Mouse (Mus musculus) gastrocnemius, adult 18-20 months (tissue): ENCODE measurements around the gene Apoc1. TPM values are rescaled to one million over a fixed set of nuclear protein-coding genes. Genes with fewer than 3 reads are reported as not detected.
A peak's percentile ranks its signal among the peaks of the same experiment; 100 is the strongest.
"Not testable (repeated sequence)": the region's sequence is repeated elsewhere in the genome, so short reads cannot be mapped to it uniquely, and the experiment has no call there.

Source experiments
- DNase-seq: peaks from one replicate; pipeline ENCODE4 v3.0.0; 2021; ENCODE audit warnings: low spot score
- total RNA-seq, 2 experiments: library from RNA; stranded (reverse); gene quantifications; 2 replicates each; pipeline ENCODE4 v1.2.3; 2021

Gene Apoc1
- total RNA-seq, 2 experiments from 2014 or later: 0.84 to 4.3 TPM

- DNase-seq: no peak
Measured at GRCm38 (mm10) chr7:19705271-19705670, 12.8 kb upstream of the Apoc1 start.

- DNase-seq: no peak
Measured at GRCm38 (mm10) chr7:19704475-19704874, 12.0 kb upstream of the Apoc1 start.

- no peak for DNase-seq
Measured at GRCm38 (mm10) chr7:19702859-19703555, 10.5 kb upstream of the Apoc1 start.

GRCm38 (mm10) chr7:19701069-19701761, 8.8 kb upstream of the Apoc1 start:
- peak; percentile 61 for DNase-seq

- DNase-seq: no peak
Measured at GRCm38 (mm10) chr7:19700299-19701068, 8.0 kb upstream of the Apoc1 start.

GRCm38 (mm10) chr7:19699827-19700148, 7.3 kb upstream of the Apoc1 start:
- no peak for DNase-seq

- peak; percentile 35 for DNase-seq
Measured at GRCm38 (mm10) chr7:19698907-19699826, 6.7 kb upstream of the Apoc1 start, which contains the start of gene Apoe. Gene Apoe (minus strand): TSS chr7:19699188.

GRCm38 (mm10) chr7:19697949-19698906, 5.8 kb upstream of the Apoc1 start:
- DNase-seq: no peak

DNA sequence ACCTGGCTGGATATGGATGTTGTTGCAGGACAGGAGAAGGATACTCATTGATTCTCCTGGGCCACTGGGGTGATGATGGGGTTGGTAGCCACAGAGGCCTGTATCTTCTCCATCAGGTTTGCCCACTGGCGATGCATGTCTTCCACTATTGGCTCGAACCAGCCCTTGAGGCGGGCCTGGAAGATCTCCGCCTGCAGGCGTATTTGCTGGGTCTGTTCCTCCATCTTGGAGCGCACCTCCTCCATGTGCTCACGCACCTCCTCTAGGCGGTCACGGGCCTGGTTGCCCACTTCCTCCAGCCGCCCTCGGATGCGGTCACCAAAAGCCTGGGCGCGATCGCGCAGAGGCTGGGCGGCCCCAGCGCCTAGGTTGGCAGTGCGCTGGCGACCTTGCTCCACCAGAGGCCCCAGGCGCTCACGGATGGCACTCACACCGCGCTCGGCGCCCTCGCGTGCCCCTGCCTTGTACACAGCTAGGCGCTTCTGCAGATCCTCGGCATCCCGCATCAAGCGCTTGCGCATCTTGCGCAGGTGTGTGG, 3.9 kb upstream of the Apoc1 start:
- no peak for DNase-seq

DNA sequence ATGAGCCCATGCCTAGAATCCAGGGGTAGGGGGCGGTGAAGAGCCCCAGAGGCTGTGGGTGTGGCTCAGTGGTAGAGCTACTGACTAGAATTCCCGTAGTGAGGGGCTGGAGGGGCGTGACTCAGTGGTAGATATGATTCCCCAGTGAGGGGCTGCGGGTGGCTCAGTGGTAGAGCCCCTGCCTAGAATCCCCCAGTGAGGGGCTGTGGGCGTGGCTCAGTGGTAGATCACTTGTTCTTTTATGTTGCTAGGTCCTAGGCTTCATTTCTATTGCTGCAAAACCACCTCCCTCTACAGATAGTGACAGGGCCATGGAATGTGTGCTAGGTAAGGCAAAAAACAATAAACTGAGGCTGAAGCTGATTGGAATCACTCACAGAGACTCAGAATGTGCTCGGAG, 3.4 kb upstream of the Apoc1 start:
- DNase-seq: no peak

GRCm38 (mm10) chr7:19695213-19695594, 2.7 kb upstream of the Apoc1 start:
- DNase-seq: no peak

DNA sequence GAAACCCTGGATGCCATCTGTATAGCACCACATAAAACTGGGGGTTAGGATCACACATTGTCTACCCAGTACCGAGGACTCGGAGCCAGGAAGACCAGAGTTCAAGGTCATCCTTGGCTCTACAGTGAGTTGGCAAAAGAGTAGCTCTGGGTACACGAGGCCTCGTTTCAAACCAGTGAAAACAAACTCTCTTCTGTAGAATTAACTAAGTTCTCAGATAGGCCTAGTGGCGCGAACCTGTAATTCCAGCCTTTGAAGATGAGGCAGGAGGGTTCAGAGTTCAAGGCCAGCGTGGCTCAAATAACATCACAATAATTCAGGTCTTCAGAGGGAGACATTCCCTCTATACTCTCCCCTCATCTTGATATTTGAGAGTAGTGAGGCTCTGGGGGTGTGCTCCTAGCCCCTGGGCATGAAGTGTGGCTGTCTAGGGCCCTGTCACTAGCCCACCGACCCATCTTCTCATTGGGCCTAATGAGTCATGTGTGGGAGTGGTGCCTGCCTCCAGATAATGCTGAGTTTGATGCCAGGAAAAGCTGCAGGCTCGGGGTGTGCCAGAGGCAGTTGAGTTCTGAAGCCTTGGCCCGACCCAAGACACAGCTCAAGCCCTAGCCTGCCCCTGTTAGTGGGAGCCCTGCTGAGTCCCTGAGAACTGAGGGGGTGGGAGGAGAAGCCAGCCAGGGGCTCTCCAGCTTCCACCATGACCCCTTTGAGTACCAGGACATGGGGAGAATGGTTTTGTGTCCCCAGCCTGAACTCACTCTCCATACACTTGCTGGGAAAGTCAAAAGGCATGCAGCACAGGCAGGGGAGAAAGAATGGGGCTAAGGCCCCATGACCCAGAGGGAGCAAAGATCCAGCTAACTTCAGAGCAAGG, 2.1 kb upstream of the Apoc1 start:
- DNase-seq: no peak

DNA sequence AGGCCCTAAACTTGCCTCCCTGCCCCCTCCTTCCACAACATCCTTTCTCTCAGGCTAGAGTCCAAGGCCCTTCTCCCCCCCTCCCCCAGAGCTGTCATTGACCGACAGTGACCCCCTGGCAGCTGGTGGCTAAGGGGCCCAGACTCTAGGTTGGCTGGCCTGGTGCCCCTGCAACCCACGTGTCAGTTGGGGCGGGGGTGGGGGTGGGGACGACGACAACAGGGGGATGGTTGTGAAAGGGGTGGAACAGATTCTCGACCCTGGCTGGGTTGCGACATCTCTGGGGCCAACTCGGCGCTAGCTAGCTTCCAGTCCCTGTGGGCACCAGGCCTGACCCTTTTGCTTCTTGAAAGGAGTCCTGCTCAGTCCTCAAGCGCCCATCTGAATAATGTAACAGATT, 961 bp upstream of the Apoc1 start:
- DNase-seq: peak; percentile 31

GRCm38 (mm10) chr7:19691434-19691833, 1.0 kb downstream of the Apoc1 start:
- DNase-seq: no peak

DNA sequence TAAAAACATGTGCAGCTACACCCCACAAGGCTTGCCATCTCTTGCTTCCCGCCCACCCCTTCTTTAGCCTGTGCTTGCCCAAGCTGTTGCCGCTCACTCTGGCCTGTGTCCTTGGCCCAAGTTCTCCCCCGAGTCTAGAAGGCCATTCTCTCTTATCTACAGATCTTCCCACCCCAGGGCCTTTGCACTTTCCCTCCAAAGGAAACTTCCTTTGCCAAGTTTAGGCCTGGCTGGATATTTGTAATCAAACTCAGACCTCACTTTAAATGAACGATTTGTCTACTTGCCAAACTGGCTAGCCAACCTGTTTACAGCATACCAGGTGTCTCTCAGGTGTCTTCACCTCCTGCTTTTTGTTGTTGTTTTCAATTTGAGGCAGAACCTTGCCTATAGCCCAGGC, 1.6 kb downstream of the Apoc1 start:
- no peak for DNase-seq

- DNase-seq: no peak
Measured at GRCm38 (mm10) chr7:19688611-19689010, 3.8 kb downstream of the Apoc1 start.

GRCm38 (mm10) chr7:19688101-19688500, 4.4 kb downstream of the Apoc1 start:
- no peak for DNase-seq

GRCm38 (mm10) chr7:19686927-19687583, 5.4 kb downstream of the Apoc1 start:
- not testable (repeated sequence) for DNase-seq
